Mouse (Mus musculus) erythroblast, embryonic 14.5 days (primary cell): ENCODE data around the gene Gm2888. TPM values are rescaled to one million over a fixed set of nuclear protein-coding genes. Genes with fewer than 3 reads are reported as not detected.
"Not testable (repeated sequence)": the region's sequence is repeated elsewhere in the genome, so short reads cannot be mapped to it uniquely, and the experiment has no call there.

ENCODE experiments used
- H3K27me3 ChIP-seq: 2 replicates; pipeline ENCODE4 v1.6.1; 2012; ENCODE audit warnings: inconsistent platforms; ENCODE audit not compliant: control insufficient read depth
- H3K36me3 ChIP-seq: 2 replicates; pipeline ENCODE4 v1.6.1; 2012; ENCODE audit warnings: mild to moderate bottlenecking, inconsistent platforms; ENCODE audit not compliant: control insufficient read depth
- H3K4me1 ChIP-seq: 2 replicates; pipeline ENCODE4 v1.6.1; 2012; ENCODE audit warnings: inconsistent platforms; ENCODE audit not compliant: control insufficient read depth
- H3K4me3 ChIP-seq: replicated peaks from 2 replicates; pipeline ENCODE3; 2012; ENCODE audit warnings: moderate library complexity, mild to moderate bottlenecking, inconsistent platforms
- H3K9me3 ChIP-seq: 2 replicates; pipeline ENCODE4 v1.6.1; 2012; ENCODE audit warnings: low read length, inconsistent platforms, mixed read lengths; ENCODE audit not compliant: control insufficient read depth
- polyA plus RNA-seq: library from polyadenylated mRNA; stranded (reverse); fragments of >175 nt; gene quantifications from 2 replicates; pipeline ENCODE4 v1.2.3, GENCODE M21; 2012

Gene Gm2888
- not detected in 2 replicates for polyA plus RNA-seq

DNA sequence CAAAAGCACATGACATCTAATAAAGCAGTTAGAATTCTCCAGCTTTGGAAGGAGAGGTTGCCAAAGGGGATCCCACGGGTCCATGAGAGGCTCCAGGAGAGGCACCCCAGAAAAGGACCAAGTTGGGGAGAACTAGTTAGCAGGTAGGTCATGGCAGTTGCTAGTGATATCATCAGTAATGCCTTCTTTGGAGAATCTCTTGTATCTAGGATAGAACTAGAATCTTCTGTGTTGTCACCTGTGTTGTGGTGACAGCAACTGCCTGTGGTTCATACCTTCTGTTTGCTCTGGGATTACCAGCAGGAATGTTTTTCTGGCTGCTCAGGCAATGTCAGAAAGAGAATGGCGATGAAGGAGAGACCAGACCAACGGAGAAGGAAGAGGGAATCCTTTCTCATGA is at the start of gene Gm2888:
Gm2888 (plus strand) TSS at position 301 of the 400 bp plus-strand sequence.
- H3K4me3 ChIP-seq, H3K36me3 ChIP-seq: not testable (repeated sequence)

DNA sequence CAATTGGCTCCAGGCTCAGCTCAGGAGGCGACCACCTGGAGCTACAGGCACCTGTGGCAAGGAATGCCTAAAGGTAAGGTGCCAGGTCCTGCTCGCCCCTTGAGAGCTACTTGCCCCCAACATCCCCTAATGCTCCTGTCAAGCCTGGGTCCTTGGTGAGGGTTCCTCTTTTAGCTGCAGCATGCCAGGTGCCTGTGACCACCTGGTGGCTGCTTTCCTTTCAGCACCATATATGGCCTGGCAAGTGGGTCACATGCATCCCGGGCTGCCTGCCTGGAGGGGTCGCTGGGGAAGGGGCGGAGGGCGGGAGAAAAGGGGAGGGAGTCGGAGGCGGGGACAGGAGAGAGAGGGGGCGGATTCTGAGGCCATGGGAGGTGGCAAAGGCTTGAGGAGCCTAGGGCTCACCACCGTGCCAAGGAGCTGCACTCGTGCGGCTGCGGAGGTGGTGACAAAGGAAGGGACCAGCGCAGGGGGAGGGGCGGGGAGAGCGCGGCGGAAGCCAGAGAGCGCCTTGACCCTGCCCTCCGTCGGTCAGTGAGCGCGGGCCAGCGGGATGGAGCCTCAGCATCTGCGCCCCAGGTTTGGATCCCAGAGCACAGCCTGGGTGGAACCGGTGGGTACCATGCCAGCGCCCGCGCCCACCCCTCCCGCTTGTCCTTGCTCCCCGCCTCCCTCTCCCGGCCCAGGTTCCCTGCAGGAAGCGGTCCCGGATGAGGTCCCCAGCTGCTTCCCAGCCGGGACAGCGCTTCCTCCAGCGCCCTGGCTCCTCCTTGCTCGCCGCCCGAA is 19.1 kb downstream of the Gm2888 start, which contains the start of gene Gm2897:
Gm2897 (plus strand) TSS at position 559 of the 786 bp plus-strand sequence.
- not testable (repeated sequence) for H3K4me1 ChIP-seq, H3K27me3 ChIP-seq, H3K9me3 ChIP-seq, H3K4me3 ChIP-seq, H3K36me3 ChIP-seq

More for the DNA sequence above, at the start of gene Gm2888:
- not testable (repeated sequence) for H3K4me1 ChIP-seq, H3K9me3 ChIP-seq, H3K27me3 ChIP-seq

DNA sequence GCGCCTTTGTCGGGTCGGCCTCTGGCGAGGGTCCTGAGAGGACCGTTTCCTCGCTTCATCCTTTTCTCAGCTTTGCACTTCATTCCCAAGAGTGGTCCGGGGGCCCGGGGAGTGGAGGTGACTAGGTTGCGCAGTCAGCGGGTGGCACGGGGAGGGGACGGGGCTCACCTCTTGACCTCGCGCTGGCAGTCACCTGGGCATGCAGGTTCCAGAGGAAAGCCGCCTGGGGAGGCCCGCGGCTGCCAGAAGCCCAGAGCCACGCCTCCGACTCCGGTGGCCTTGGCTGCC is 19.7 kb downstream of the Gm2888 start:
- not testable (repeated sequence) for H3K36me3 ChIP-seq, H3K9me3 ChIP-seq, H3K4me1 ChIP-seq, H3K4me3 ChIP-seq, H3K27me3 ChIP-seq

DNA sequence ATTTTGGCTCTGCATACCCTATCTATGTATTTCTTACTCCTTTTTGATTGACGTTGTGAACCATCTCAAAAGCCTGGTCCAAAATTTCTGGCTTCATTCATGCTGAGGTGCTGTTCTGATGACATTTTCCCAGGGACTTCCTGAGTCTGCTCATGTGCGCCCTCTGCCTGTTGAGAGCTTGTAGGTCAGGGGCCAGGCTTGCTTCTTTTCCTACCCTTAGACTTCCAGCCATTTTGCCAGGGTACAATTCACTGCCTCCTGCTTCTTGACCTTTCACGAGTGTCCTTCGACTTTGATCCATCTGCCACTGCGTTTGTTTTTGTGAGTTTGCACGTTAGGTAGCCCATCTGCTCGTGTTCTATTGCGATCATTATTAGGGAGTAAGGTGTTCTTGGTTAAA is 20.3 kb downstream of the Gm2888 start:
- not testable (repeated sequence) for H3K4me3 ChIP-seq, H3K27me3 ChIP-seq, H3K4me1 ChIP-seq, H3K9me3 ChIP-seq, H3K36me3 ChIP-seq

Other genes starting within 250 kb of the Gm2888 start
- not detected in 2 replicates for gene Gm2897, start 19.3 kb downstream of the Gm2888 start, polyA plus RNA-seq
- gene Gm10340, start 104.0 kb downstream of the Gm2888 start, polyA plus RNA-seq: not detected in 2 replicates
- not detected in 2 replicates for gene Gm5795, start 158.3 kb downstream of the Gm2888 start, polyA plus RNA-seq
- not detected in 2 replicates for gene D830030K20Rik, start 178.5 kb downstream of the Gm2888 start, polyA plus RNA-seq